ENCODE assay signal across 10 mouse cellular contexts in the genomic region with DNA sequence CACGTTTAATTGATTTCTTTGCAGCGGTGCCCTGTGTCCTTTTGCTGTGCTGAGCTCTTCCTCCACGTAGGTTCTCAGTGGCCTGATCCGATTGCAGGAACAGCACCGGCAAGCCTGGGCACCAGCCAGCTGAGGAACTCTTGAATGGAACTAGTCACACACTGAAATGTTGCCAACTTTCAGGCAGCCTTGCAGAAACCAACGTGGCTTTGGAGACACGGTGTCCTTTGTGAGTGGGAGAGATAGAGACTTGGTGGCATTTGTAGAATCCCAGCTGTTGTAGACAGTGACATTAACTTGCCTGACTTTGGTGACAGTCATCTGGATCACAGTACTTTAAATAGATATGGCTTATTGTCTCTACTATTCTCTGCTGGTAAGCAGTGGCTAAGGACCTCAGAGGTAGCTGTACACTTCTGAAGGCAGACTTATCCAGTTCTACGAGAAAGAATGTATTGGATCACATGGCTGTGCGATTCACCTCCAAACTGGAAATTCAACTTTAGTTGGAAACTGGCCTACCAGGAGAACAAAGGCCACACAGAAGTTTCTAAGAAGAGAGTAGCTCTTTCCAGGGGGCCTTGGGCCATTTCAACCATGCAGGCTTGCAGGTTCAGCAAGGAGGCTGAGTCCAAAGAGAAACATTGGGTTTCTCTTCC. TPM values are rescaled to one million over a fixed set of nuclear protein-coding genes. Genes with fewer than 3 reads are reported as not detected.
DNase-seq lines count a peak whose midpoint lies in the region; ATAC-seq and TF ChIP-seq lines count a peak whose summit lies in the region.
"Had no signal": no experiment of that assay in that cellular context is flagged by ENCODE, and none has a peak within 500 bp of the region (broad histone marks: within the 10 kb centered on the region; RNA-seq: fewer than 3 reads in every experiment).

No protein-coding gene starts in this region.

- H3K27ac ChIP-seq in layer of hippocampus, adult 2 months = no peak overlapping the region
- H3K27ac ChIP-seq in embryonic facial prominence, embryonic 14.5 days (replicated peaks; ENCODE audit: low read depth, low read length) = peak overlapping the region; percentile 31; the same call in 1 of the 2 replicates
- H3K27ac ChIP-seq in kidney, adult 2 months (ENCODE audit: insufficient read depth, low read depth, low read length) = no peak overlapping the region
- H3K27ac ChIP-seq: embryonic facial prominence, embryonic 12.5 days; neural tube, embryonic 12.5 days had no signal

- H3K4me1 ChIP-seq in embryonic facial prominence, embryonic 14.5 days (ENCODE audit: control insufficient read depth, insufficient read depth, low read length) = 0 out of 2 replicates have a peak, but pooled peaks cover 5% of the 10 kb centered on the region
- peaks cover 5% of the 10 kb centered on the region for H3K4me1 ChIP-seq in kidney, adult 2 months (ENCODE audit: control insufficient read depth, insufficient read depth, low read length)
- H3K4me1 ChIP-seq: embryonic facial prominence, embryonic 12.5 days; neural tube, embryonic 12.5 days had no signal

- no peaks in the 10 kb centered on the region for H3K36me3 ChIP-seq in embryonic facial prominence, embryonic 14.5 days (ENCODE audit: control insufficient read depth, insufficient read depth, low read length)
- no peaks in the 10 kb centered on the region for H3K36me3 ChIP-seq in kidney, adult 2 months (ENCODE audit: control insufficient read depth, insufficient read depth, low read length)
- H3K36me3 ChIP-seq: embryonic facial prominence, embryonic 12.5 days; neural tube, embryonic 12.5 days had no signal

- no peak for TF ChIP-seq POLR2A in kidney, adult 2 months (IDR thresholded peaks at IDR 0.05; ENCODE audit: low read depth, low read length)

- no peak overlapping the region for H3K4me3 ChIP-seq in layer of hippocampus, adult 2 months
- no peak overlapping the region for H3K4me3 ChIP-seq in embryonic facial prominence, embryonic 14.5 days (ENCODE audit: low read depth, low read length)
- H3K4me3 ChIP-seq in kidney, adult 2 months (ENCODE audit: insufficient read depth, low read depth, low read length) = no peak overlapping the region
- H3K4me3 ChIP-seq: embryonic facial prominence, embryonic 12.5 days; neural tube, embryonic 12.5 days had no signal

- WGBS in embryonic facial prominence, embryonic 14.5 days = 62% methylated on average over 9 of the region's 9 CpGs
- WGBS in kidney, adult 2 months = 23% methylated on average over 9 of the region's 9 CpGs

- no peak overlapping the region for H3K9ac ChIP-seq in embryonic facial prominence, embryonic 14.5 days (ENCODE audit: low read depth, low read length)
- H3K9ac ChIP-seq: embryonic facial prominence, embryonic 12.5 days; neural tube, embryonic 12.5 days had no signal

- ATAC-seq in embryonic facial prominence, embryonic 14.5 days (ENCODE audit: low read depth) = peak; percentile 71; the same call in 1 of the 2 replicates
- no peak for ATAC-seq in megakaryocyte progenitor cell, adult 5-6 weeks (replicated peaks; ENCODE audit: poor library complexity)
- ATAC-seq in erythroblast, adult 5-6 weeks (replicated peaks; ENCODE audit: low FRiP score, poor library complexity, severe bottlenecking) = no peak

- TF ChIP-seq CTCF in layer of hippocampus, adult 2 months (conservative IDR thresholded peaks at IDR 0.05) = no peak
- TF ChIP-seq CTCF in kidney, adult 2 months (conservative IDR thresholded peaks at IDR 0.05; ENCODE audit: insufficient read depth, insufficient read length, low read depth, low read length) = no peak

- peak; percentile 10 to 28 for DNase-seq in layer of hippocampus, adult 2 months (ENCODE audit: low spot score in 2 of 2)
- DNase-seq in layer of hippocampus, adult 9-10 months (ENCODE audit: low spot score) = no peak
- peak; percentile 78 for DNase-seq in embryonic facial prominence, embryonic 14.5 days (ENCODE audit: low spot score)
- DNase-seq in kidney, adult 2 months = peak; percentile 69
- peak; percentile 81 for DNase-seq in lung, postnatal 36 days
- no peak for DNase-seq in thymus, postnatal 10 days (ENCODE audit: low spot score in 2 of 2)

- H3K27me3 ChIP-seq in embryonic facial prominence, embryonic 14.5 days (replicated peaks; ENCODE audit: control insufficient read depth, insufficient read depth, low read length) = no peaks in the 10 kb centered on the region
- no peaks in the 10 kb centered on the region for H3K27me3 ChIP-seq in kidney, adult 2 months (replicated peaks; ENCODE audit: control insufficient read depth, insufficient read depth, low read length)
- H3K27me3 ChIP-seq: embryonic facial prominence, embryonic 12.5 days; neural tube, embryonic 12.5 days had no signal

- H3K4me2 ChIP-seq in embryonic facial prominence, embryonic 14.5 days (ENCODE audit: low read depth, low read length) = no peak overlapping the region
- H3K4me2 ChIP-seq: embryonic facial prominence, embryonic 12.5 days; neural tube, embryonic 12.5 days had no signal

- 0 out of 2 replicates have a peak, but pooled peaks cover 5% of the 10 kb centered on the region for H3K9me3 ChIP-seq in embryonic facial prominence, embryonic 14.5 days (ENCODE audit: control insufficient read depth, low read length)
- H3K9me3 ChIP-seq: embryonic facial prominence, embryonic 12.5 days; neural tube, embryonic 12.5 days had no signal

RNA-seq across cellular contexts. Expression of a gene that starts 5.8 kb away (rescaled TPM):
- not detected for total RNA-seq in layer of hippocampus, adult 2 months (2021)
- polyA plus RNA-seq in embryonic facial prominence, embryonic 14.5 days (2014; fragmentation: Nextera tagmentation; extraction: Ambion mirVana) = not detected in 2 replicates
- not detected in 2 replicates for polyA plus RNA-seq in kidney, adult 2 months (2012; rRNA removed)
- total RNA-seq in megakaryocyte progenitor cell, adult 5-6 weeks (2015) = not detected in 2 replicates
- total RNA-seq in megakaryocyte progenitor cell, adult 5-6 weeks (2017) = not detected in 2 replicates
- not detected in 2 replicates for total RNA-seq in erythroblast, adult 5-6 weeks (2015; ENCODE audit: low replicate concordance)
- total RNA-seq in erythroblast, adult 5-6 weeks (2017; ENCODE audit: low replicate concordance) = not detected in 2 replicates
- polyA plus RNA-seq: embryonic facial prominence, embryonic 12.5 days; neural tube, embryonic 12.5 days had no signal

Comparison
In these comparisons a context has a peak if more than half of its experiments do, and no peak if none do; other contexts are left out.
1. DNase-seq: peak in layer of hippocampus, adult 2 months (2 of 2), embryonic facial prominence, embryonic 14.5 days (single experiment), kidney, adult 2 months (single experiment) and lung, postnatal 36 days (single experiment); none in layer of hippocampus, adult 9-10 months (single experiment) and thymus, postnatal 10 days (0 of 2).